Mouse (Mus musculus) lung, postnatal 25 days (tissue): ENCODE results near the gene Nudt16l1.

Experiments used
- DNase-seq: peaks from one replicate; pipeline ENCODE4 v3.0.0; 2022; ENCODE audit warnings: low spot score

Gene Nudt16l1

DNA sequence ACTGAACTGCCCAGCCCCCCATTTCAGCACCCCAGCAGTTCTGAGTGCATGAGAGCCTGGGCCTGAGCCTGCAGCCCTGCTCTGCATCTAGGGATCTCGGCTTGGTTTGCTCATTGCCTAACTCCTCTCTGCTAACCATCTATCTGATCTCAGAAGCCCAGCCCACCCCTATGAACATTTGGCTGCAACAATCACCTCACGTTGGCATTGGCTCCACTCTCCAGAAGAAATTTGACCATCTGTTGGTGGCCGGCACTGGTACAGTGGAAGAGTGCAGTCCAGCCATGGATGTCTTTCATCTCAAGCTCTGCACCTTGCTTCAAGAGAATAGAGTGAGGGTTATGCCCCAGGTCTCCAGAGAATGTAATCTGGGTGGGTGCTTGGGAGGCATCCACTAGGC is 18.9 kb downstream of the Nudt16l1 start:
- no peak for DNase-seq

DNA sequence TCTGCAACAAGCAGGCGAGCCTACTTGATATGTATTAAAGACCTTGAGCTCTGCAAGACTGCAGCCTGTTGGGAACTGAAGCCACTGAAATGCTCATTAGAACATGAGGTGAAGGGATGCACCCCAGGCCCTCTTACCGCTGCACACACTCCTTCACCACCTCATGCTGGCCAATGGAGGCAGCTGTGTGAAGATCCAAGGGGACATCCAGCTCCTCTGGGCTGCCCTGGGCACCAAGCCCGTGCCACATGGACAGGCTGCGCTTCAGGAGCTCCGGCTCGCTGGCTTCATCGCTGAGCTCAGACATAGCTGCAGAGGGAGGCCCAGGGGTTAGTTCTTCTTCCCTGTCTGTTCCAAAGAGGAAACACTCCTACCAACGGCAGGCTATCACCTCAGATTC is 21.7 kb downstream of the Nudt16l1 start:
- no peak for DNase-seq

DNA sequence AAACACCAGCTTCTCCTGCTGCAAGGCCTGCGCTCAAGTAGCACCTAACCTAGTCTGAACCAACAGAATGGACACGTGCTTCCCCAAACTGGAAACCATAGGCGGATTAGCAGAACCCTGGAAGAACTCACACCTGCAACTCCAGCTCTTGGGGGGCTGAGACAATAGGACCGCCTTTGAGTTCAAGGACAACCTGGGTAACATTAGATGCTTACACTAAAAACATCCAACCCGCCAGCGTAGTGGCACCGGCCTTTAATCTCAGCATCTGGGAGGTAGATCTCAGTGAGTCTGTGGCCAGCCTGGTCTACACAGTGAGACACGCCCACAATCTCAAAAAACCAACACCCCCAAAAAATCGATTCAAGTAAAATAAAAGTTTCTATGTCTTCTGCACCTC is 24.8 kb downstream of the Nudt16l1 start:
- no peak for DNase-seq

DNA sequence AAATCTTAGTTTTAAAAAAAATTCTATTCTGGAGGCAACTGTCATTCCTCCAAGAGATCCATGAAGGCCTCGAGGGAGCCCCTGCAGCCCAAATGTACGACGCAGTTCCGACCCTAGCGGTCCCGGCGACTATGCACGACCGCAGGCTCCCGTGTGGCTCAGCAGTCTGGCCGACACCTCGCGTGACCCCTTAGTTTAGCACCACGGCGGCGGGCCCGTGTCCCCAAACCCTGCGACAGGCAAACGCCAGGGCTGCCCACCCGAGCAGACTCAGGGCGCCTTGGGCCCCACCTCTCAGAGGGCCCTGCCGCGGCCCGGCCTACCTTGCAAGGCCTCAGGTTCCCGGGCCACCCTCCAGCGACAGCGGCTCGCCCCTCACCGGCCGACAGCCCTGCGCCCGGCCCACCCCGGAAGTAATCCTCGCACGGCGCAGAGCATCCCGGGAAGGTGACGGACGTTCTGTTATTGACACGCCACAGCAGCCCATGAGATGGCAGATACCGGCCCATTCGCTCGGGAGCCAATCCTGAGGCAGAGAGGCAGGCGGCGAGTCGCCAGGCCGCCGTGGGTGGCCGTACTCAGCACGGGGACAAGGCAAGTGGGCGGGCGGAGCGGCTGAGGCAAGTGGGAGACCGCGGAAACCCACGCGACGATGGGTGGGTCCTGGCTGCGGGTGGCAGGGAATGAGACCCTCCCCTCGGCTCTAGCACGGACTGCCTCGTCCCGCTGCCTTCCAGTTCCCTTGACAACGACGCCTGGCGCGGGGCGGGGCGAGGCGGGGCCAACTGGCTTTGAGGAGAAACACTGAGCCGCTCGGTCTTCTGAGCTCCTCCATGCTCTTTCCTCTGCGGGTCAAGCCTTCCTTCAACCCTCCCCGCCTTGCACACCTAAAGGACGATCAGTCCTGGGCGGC is 25.5 kb downstream of the Nudt16l1 start, which contains the start of gene Anks3:
TSS of gene Anks3 (minus strand) at position 409 of the 913 bp plus-strand sequence.
- peak; percentile 98 for DNase-seq

DNA sequence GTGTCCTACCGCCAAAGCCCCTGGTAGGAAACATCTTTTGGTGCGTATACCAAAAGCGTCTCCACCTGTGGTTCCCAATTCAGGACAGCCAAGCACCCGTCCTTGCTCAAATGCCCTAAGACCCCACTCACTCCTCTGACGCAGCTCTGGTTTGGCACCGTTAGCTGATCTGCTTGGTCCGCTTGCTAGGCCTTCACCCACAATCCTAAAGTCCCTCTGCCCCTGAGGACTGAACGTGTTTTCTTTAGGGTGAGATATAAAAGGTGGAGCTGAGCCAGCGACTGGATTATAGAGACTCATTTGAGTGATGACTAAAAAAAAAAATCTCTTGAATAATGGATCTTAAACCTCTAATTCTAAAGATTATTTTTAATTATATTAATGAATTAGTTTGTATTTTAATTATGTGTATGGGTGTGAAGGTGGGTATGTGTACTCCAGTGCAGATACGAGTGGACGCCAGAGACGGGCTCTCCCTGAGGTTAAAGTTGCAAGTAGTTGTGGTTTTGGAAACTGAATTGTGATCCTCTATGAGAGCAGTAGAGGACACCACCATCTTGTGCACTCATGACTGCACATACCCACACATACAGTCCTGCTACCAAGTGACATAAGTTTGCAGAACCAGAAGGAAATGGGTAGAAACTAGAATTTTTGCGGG is 26.3 kb downstream of the Nudt16l1 start:
- DNase-seq = no peak

DNA sequence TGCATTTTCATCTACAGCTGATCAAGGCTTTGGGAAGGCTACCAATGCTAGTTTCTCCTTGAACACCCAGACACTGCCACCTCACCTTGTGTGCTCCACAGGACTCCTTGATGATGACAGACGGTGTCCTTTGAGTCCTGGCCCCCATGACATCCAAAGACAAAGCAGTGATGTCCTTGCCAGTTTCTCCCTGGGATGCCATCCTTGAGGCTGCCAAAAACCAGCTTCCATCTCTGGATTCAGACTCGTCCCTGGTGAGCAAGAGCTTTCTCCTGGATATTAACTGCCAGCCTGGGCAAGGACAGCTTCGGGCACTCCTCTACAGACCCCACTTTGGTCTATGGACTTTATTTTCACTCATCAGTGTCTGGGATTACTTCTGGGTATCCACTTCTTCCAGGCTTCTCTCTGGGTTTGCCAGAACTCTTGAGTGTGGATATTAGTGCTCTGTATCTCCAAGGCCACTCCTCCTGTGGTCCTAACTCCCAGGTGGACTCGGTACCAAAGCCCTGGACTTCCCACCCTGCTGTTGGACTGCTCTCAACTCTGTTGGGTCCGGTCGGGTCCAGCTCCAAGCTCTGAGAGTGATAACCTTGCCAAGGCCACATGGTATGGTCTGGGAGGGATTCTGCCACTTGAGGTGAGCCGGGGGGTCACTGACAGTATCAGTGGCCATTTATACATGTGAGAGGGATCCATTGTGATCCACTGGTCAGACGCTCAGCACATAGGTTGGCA is 27.0 kb downstream of the Nudt16l1 start:
- no peak for DNase-seq

DNA sequence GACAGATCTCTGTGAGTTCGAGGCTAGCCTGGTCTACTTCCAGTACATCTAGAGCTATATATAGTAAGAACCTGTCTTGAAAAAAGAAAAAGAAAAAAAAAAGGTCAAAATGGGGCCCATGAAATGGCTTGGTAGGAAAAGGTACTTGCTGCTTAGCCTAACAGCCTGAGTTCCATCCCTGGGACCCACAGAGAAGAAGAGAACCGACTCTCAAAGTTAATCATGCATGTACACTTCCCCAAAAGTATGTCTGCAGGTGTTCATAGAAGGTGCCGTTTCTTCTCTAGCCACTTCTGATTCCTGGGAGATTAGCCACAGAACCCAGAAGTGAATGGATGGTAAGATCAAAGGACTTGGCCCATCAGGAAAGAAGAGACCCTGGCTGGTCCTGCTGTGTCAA is 29.9 kb downstream of the Nudt16l1 start:
- DNase-seq = no peak

DNA sequence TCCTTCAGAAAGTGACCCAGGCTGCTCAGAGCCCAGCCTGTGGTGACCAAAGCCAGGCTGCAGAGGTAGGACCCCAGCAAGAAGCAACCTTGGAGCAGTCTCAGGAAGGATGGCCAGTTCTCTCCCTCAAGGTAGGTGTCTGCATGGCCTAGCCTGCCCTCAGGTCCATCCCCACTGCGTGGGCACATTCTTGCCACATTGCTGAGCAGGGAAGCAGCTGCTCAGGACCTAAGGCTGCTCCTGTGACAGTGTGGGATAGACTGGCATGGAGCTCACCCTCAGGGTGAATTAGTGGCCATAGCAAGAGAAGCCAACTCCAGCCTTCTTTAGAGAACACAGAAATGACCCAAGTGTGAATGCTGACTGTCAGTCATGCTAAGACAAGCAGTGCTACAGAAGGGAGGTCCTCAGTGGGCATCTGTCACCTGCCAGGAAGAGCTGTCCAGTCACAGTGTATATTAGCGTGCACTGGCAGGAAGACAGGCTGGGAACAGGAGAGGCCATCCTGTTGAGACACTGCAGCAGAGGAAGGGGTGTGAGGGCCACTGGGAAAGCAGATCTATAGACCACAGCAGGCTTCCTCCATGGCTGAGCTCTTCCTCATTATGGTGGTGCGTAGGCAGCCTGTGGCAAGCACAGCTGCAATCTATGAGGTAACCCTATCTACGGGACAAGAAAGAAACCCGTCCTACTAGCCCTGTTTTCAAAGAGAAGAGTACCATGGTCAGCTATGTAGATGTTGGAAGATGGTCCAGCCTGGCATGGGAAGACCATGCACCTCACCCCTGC is 30.7 kb downstream of the Nudt16l1 start:
- DNase-seq = peak; percentile 57

DNA sequence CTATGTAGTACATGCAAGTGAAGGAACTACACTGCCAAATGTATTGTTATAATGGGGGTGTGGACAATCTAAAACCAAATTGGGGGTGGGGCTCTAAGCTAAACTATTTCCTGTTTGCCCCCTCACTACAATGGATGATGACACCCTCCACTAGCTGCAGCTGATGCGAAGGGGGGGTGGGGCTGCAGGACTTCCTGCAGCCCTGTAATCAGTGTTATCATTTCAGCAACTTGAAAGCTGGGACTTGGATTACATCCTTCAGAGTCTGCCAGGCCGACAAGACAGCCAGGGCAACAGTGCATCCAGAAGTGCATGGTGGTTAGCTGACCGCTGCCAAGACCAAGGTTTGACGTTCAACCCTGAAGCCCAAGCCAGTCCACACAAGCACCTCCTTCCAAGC is 33.1 kb downstream of the Nudt16l1 start:
- peak; percentile 66 for DNase-seq

DNA sequence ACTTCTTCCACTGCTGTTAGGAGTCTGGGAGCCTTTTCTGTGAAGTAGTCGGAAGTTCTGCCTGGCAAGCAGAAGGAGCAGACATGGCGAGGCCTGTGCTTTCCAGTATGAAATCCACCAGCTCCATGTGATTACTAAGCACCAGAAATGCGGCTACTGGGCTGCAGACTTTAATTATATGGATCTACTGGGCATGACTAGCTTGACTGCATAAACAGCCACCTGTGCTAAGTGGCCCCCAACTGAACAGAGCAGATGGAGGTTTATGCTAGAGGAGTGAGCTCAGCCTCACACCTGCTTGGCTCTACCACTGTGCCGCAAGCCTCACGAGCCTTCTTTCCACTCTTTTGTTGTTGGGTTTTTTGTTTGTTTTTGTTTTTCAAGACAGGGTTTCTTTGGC is 36.0 kb downstream of the Nudt16l1 start:
- no peak for DNase-seq

DNA sequence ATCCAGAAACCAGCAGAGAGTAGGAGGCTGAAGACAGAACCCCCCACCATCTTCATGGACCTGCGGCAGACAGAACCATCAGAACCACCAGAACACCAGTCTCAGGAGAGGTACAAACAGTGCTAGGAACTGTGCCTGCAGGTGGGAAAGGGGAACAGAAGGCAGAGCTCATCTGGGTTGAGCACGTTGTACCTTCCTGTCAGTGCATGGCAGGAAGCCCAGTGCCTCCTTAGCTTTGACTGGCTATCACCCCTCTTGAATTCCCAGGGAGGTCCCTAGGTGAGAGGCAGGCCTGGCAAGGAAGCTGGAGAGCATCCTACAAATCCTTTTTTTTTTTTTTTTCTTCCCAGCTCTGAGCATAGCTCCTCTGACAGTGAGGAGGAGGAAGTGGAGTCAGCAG is 37.6 kb downstream of the Nudt16l1 start:
- DNase-seq = no peak

DNA sequence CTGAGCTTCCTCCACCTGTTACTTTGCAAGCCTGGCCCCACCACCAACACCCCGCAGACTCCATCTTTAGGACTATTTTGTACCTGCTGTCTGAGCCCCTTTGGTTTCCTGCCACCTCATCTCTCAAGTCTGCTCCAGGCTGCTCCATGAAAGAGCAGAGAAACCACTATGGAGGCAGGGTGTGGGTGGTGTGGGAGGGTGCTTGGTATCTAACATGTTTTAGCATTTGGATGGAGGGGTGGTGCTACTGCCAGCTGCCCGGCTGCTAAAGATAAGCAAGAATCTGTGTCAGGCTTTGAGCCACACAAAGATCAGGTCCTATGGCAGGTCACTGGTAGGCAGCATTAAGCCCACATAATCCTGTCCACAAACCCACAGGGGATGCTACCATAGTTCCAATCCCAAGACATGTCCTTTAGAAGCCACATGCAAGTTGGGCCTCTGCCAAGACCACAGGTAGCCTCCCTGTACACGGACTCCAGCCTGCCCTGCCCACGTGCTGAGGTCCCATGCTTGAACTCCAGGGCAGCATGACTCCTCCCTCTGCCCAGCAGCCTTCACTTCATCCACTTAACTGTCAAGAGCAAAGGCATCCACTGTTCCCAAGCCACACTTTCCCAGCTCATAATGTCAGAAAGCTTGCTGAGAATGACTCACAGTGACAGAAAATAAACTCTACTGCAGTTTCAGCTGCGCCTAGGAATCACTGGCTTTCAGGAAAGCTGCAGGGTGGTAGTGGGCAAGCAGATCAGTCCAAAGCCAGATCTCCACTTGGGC is 39.9 kb downstream of the Nudt16l1 start:
- DNase-seq = peak; percentile 70

DNA sequence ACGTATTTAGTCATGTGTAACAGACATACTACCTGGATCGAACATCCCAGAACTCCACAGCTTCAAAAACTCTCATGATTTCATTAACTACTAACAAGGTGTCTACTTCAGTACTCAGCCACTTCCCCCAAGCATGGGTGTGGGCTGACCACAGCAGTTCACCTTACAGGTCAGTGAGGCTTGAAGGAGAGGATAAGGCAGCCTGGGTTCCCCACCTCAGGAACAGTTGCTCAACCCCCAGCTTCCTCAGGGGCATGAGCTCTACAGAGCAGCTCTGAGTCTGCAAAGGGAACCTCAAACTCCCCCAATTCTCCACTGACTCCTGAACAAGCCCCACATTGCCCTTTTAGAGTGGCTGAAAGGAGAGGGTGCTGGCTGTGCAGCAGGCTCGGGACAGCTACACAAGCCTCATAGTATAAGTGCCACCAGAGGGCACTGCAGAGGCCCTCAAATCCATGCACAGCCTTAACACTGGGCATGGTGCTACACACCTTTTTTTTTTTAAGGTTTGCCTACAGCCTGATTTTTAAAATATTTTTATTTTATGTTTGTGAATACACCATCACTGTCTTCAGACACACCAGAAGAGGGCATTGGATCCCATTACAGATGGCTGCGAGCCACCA is 41.3 kb downstream of the Nudt16l1 start:
- peak; percentile 38 for DNase-seq

DNA sequence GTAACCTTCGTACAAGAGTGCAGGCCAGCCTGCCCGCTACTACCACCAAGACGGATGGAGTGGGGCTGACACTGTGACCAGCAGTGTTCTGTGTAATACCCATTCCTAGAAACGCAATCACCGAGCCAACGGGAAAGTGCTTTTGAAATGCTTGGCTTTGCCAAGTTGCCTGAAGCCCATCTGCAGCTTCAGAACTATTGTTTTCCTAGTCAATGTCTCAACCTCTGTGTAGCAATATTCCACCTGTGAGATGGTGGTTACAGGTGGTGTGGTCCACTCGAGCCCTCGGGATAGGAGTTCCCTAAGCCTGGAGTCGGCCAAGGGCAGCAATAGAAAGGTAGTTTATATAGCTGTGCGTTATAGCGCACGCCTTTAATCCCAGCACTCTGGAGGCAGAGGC is 46.2 kb downstream of the Nudt16l1 start:
- no peak for DNase-seq
